Mouse (Mus musculus) intestine, embryonic 16.5 days (tissue): ENCODE measurements around the gene Tmppe. TPM values are rescaled to one million over a fixed set of nuclear protein-coding genes. Genes with fewer than 3 reads are reported as not detected.

Experiments used
- ATAC-seq: fragments of 200-750 bp; cut with Nextera tagmentation; 2 replicates; pipeline ENCODE4 v1.8.0; 2017; ENCODE audit warnings: moderate TSS enrichment, moderate library complexity
- H3K27ac ChIP-seq: fragments of 300-500 bp; sonication (generic); 2 replicates; pipeline ENCODE4 v1.5.1; 2014; ENCODE audit warnings: mild to moderate bottlenecking, low read length
- H3K27me3 ChIP-seq: fragments of 300-500 bp; sonication (generic); replicated peaks from 2 replicates; pipeline ENCODE4 v1.6.1; 2014; ENCODE audit warnings: low read length, control low read depth, mixed read lengths; ENCODE audit not compliant: control insufficient read depth, insufficient read depth
- H3K36me3 ChIP-seq: fragments of 300-500 bp; sonication (generic); 2 replicates; pipeline ENCODE4 v1.6.1; 2014; ENCODE audit warnings: low read length, control low read depth; ENCODE audit not compliant: control insufficient read depth, insufficient read depth
- H3K4me1 ChIP-seq: fragments of 300-500 bp; sonication (generic); 2 replicates; pipeline ENCODE4 v1.6.1; 2014; ENCODE audit warnings: low read length, control low read depth, mixed read lengths; ENCODE audit not compliant: control insufficient read depth, insufficient read depth
- H3K4me2 ChIP-seq: fragments of 300-500 bp; sonication (generic); 2 replicates; pipeline ENCODE4 v1.6.1; 2014; ENCODE audit warnings: low read depth, low read length, control low read depth
- H3K4me3 ChIP-seq: fragments of 300-500 bp; sonication (generic); 2 replicates; pipeline ENCODE4 v1.5.1; 2014; ENCODE audit warnings: mild to moderate bottlenecking, low read length
- H3K9ac ChIP-seq: fragments of 300-500 bp; sonication (generic); 2 replicates; pipeline ENCODE4 v1.6.1; 2014; ENCODE audit warnings: low read depth, low read length
- H3K9me3 ChIP-seq: fragments of 300-500 bp; sonication (generic); 2 replicates; pipeline ENCODE4 v1.6.1; 2016; ENCODE audit warnings: low read length, control low read depth; ENCODE audit not compliant: control insufficient read depth
- WGBS: fragments of 180-500 bp; shearing (Covaris S2); extraction: QIAGEN DNeasy Blood & Tissue Kit; methylation state at CpG from one replicate; pipeline ENCODE4 v1.1.7; 2014; 5-methylcytosine and 5-hydroxymethylcytosine counted together
- polyA plus RNA-seq: library from polyadenylated mRNA; unstranded; fragments of >200 nt; fragmentation: Nextera tagmentation; extraction: Ambion mirVana; gene quantifications from 2 replicates; pipeline ENCODE4 v1.2.1, GENCODE M21; 2015

Gene Tmppe
- polyA plus RNA-seq, 1 experiment from 2014 or later, result 31.2 TPM

- Histone ChIP-seq H3K4me2 (no peak overlapping the region), H3K4me1 (peaks cover 3% of the 10 kb centered on the region; the same call in 1 of the 2 replicates), H3K36me3 (peaks cover 24% of the 10 kb centered on the region), H3K27me3 (no peaks in the 10 kb centered on the region), H3K27ac (no peak overlapping the region), H3K4me3 (no peak overlapping the region), H3K9me3 (peaks cover 6% of the 10 kb centered on the region; the same call in 1 of the 2 replicates), H3K9ac (no peak overlapping the region)
- WGBS, result 92% methylated on average over 7 of the region's 7 CpGs
- ATAC-seq, result no peak
These were observed 20.9 kb downstream of the Tmppe start for GRCm38 (mm10) chr9:114421797-114422196.

DNA sequence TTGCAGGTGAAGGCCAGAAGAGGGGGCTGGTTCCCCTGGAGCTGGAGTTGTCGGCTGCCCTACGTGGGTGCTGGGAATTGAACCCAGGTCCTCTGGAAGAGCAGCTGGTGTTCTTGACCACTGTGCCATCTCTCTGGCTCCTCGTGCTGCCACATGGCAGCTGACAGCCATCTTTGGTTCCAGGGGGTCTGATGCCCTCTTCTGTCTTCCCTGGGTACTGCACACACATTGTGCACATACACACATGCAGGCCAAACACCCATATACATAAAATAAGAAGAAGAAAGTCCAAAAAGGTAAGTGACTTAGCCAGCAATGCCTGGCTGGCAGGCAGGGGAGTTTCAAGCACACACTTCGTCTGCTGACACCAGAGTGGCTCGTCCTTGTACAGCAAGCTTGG, 24.7 kb downstream of the Tmppe start:
- Histone ChIP-seq H3K4me3 (no peak overlapping the region), H3K27me3 (no peaks in the 10 kb centered on the region), H3K9ac (no peak overlapping the region), H3K36me3 (peaks cover 18% of the 10 kb centered on the region), H3K4me2 (no peak overlapping the region), H3K27ac (no peak overlapping the region), H3K4me1 (no peaks in the 10 kb centered on the region), H3K9me3 (peaks cover 6% of the 10 kb centered on the region; the same call in 1 of the 2 replicates)
- 95% methylated on average over 5 of the region's 5 CpGs for WGBS
- no peak for ATAC-seq

DNA sequence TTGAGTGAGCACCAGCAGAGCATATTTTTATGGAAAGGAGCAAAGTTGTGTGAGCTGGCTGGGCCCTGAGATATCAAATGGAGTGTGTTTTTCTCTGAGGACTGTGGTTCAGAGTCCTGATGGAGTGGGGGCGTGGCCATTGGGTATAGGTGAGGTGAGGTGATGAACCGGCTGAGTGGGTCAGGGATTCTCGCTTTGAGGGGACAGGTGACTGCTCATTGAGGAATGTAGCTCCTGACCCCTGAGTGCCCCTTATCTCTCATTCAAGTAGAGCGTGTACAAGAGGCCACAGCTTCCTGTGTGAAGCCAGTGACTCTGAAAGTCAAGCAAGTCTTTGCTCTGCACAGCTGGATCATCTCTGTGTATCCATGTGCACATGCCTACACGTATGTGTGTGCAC, 25.3 kb downstream of the Tmppe start:
- H3K27ac ChIP-seq, result no peak overlapping the region
- no peaks in the 10 kb centered on the region for H3K27me3 ChIP-seq
- no peaks in the 10 kb centered on the region for H3K4me1 ChIP-seq
- H3K4me3 ChIP-seq, result no peak overlapping the region
- H3K9ac ChIP-seq, result no peak overlapping the region
- H3K4me2 ChIP-seq, result no peak overlapping the region
- 72% methylated on average over 5 of the region's 5 CpGs for WGBS
- peaks cover 6% of the 10 kb centered on the region; the same call in 1 of the 2 replicates for H3K9me3 ChIP-seq
- peaks cover 15% of the 10 kb centered on the region for H3K36me3 ChIP-seq
- ATAC-seq, result no peak

- Histone ChIP-seq H3K27ac (no peak overlapping the region), H3K9ac (no peak overlapping the region), H3K4me1 (no peaks in the 10 kb centered on the region), H3K4me3 (no peak overlapping the region), H3K27me3 (no peaks in the 10 kb centered on the region), H3K9me3 (peaks cover 6% of the 10 kb centered on the region; the same call in 1 of the 2 replicates), H3K4me2 (no peak overlapping the region), H3K36me3 (peaks cover 15% of the 10 kb centered on the region)
- no peak for ATAC-seq
- WGBS, result 89% methylated on average over 8 of the region's 8 CpGs
These were observed 26.5 kb downstream of the Tmppe start for GRCm38 (mm10) chr9:114427425-114427824.

GRCm38 (mm10) chr9:114428103-114428834, 27.4 kb downstream of the Tmppe start:
- Histone ChIP-seq H3K27me3 (no peaks in the 10 kb centered on the region), H3K4me2 (no peak overlapping the region), H3K36me3 (peaks cover 12% of the 10 kb centered on the region), H3K27ac (no peak overlapping the region), H3K9me3 (peaks cover 6% of the 10 kb centered on the region; the same call in 1 of the 2 replicates), H3K9ac (no peak overlapping the region), H3K4me3 (no peak overlapping the region), H3K4me1 (no peaks in the 10 kb centered on the region)
- ATAC-seq, result no peak
- 85% methylated on average over 12 of the region's 12 CpGs for WGBS

- Histone ChIP-seq H3K9me3 (no peaks in the 10 kb centered on the region), H3K9ac (no peak overlapping the region), H3K4me2 (no peak overlapping the region), H3K4me1 (no peaks in the 10 kb centered on the region), H3K27me3 (no peaks in the 10 kb centered on the region), H3K4me3 (no peak overlapping the region), H3K27ac (no peak overlapping the region), H3K36me3 (peaks cover 15% of the 10 kb centered on the region; the same call in 1 of the 2 replicates)
- WGBS, result 80% methylated on average over 2 of the region's 2 CpGs
- no peak for ATAC-seq
These were observed 34.8 kb downstream of the Tmppe start for GRCm38 (mm10) chr9:114435668-114436067.

- H3K4me1 ChIP-seq, result no peaks in the 10 kb centered on the region
- no peak overlapping the region for H3K4me2 ChIP-seq
These were observed 39.6 kb downstream of the Tmppe start for GRCm38 (mm10) chr9:114440548-114440947.

DNA sequence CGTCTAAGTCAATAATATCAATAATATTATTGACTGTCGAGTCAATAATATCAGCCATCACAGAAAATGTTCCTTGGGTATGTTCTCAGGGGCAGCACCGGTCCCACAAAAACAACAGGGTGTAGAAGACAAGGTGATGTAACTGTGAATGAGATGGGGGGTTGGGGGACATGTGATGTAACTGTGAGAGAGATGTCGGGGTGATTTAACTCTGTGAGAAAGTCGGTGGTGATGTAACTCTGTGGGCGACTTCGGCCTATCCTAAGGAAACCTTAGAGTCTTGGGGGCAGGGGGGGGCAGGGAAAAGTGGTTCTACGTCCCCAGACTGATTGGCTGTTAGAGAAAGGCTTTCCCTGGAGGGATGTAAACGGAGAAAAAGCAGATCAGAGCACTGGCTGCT, 41.3 kb downstream of the Tmppe start:
- Histone ChIP-seq H3K4me1 (no peaks in the 10 kb centered on the region), H3K9me3 (no peaks in the 10 kb centered on the region), H3K27me3 (no peaks in the 10 kb centered on the region), H3K9ac (no peak overlapping the region), H3K4me3 (no peak overlapping the region), H3K4me2 (no peak overlapping the region), H3K27ac (no peak overlapping the region), H3K36me3 (peaks cover 2% of the 10 kb centered on the region; the same call in 1 of the 2 replicates)
- 91% methylated on average over 9 of the region's 9 CpGs for WGBS
- no peak for ATAC-seq

More at GRCm38 (mm10) chr9:114440548-114440947, 39.6 kb downstream of the Tmppe start:
- 89% methylated on average over 10 of the region's 10 CpGs for WGBS
- Histone ChIP-seq H3K27me3 (no peaks in the 10 kb centered on the region), H3K9me3 (no peaks in the 10 kb centered on the region), H3K9ac (no peak overlapping the region), H3K27ac (no peak overlapping the region), H3K4me3 (no peak overlapping the region), H3K36me3 (peaks cover 14% of the 10 kb centered on the region; the same call in 1 of the 2 replicates)
- no peak for ATAC-seq

GRCm38 (mm10) chr9:114442893-114443292, 42.0 kb downstream of the Tmppe start:
- Histone ChIP-seq H3K9me3 (no peaks in the 10 kb centered on the region), H3K4me1 (no peaks in the 10 kb centered on the region), H3K36me3 (peaks cover 2% of the 10 kb centered on the region; the same call in 1 of the 2 replicates), H3K9ac (no peak overlapping the region), H3K4me3 (no peak overlapping the region), H3K4me2 (no peak overlapping the region), H3K27me3 (no peaks in the 10 kb centered on the region), H3K27ac (no peak overlapping the region)
- no peak for ATAC-seq
- 84% methylated on average over 9 of the region's 9 CpGs for WGBS
